Mouse (Mus musculus) granulocyte monocyte progenitor cell, adult 5-6 weeks (primary cell): ENCODE measurements at regions not wholly inside any gene's neighbourhood (a gene's known extent, or its start where the extent isn't known, plus 50 kb on each side); places are given as distances from the start of the nearest gene placed in this dataset.

ENCODE experiments used
- ATAC-seq: replicated peaks from 2 replicates; pipeline ENCODE4 v1.8.0; 2016; ENCODE audit warnings: mild to moderate bottlenecking, moderate TSS enrichment, inconsistent platforms; ENCODE audit not compliant: poor library complexity, severe bottlenecking

DNA sequence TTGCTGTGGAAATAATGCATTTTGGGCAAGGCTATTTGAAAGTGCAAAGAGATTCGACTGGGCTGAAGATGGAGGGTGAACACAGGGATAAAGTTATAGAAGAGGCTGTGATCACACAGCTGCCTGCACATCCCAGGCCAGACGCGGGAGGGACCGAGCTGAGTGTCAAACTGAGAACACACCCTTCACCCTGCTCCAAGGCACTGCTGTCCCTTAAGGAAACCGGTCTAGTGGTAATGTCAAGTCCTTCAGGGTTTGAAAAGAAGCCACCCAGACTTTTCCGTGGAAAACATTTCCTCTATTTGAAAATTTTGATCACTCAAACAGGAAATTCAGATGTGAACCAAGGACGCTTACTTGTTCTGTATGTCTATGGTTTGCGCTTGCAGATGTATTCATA lies 134.6 kb downstream of the Gm11011 start:
- no peak for ATAC-seq

DNA sequence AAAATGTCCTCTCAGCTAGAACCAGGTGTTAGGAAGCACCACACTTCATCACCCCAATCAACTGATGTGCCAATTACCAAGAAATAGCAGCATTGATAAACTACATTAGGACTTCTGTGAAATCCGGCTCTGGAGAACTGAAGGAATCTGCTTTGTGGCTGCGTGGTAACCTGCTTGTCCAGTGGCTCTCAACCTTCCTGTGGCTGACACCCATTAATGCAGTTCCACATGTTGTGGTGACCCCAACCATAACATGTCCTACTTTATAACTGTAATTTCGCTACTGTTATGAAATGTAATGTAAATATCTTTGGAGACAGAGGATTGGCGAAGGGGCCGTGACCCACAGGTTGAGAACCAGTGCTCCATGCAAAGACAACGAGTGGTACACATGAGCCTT lies 136.7 kb downstream of the Gm11011 start:
- ATAC-seq = no peak

DNA sequence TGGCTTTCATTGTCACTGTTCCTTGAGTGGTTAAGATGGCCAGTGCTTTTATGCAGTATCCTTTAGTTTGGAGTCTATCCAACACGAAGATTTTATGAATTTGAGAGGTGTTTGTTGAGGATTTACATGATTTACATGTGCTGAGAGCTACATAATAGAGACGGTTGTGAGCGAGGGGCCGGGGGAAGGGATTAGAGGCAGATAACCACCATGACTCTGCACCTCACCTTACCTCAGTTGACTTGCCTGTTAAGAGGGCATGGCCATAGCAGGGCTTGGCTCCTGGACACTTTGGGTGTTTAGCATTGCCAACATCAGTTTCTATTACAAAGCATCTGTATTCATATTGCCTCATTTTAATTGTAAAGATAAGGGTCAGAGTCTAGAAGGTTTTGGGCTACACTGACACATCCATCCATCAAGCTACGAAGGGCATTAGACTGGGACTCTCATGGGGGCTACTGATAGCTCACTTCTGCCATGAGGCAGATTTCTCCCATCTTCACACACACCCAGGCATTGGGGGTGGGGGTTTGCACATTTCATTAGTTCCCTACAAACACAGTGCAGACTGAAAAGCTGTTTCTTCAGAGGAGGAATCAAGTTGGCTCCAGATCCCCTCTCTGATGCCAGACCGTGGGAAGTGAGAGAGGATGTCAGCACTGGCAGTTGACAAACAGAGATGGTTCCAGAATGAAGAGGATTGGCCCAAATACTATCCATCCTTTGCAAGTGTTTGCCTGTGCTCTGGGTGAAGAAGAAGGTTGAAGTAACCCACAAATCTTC lies 139.9 kb downstream of the Gm11011 start:
- no peak for ATAC-seq

DNA sequence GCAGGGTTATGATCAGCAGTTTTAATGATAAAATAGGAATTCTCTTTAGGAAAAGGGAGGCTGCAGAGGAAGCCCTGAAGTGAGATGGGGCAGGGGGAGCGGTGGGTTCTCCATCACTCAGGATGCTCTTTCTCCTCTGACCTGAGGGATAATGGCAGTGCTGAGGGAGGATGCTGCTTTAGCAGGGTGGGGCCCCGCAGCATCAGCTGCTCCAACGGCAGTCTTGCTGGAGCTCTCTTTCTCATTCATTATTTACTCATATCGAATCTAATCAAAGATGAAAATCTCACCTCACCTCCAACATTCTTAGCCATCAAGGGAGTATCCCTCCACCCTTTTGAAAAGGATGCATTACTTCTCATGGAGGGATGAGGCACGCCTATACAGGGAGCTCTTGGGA lies 141.7 kb downstream of the Gm11011 start:
- no peak for ATAC-seq

DNA sequence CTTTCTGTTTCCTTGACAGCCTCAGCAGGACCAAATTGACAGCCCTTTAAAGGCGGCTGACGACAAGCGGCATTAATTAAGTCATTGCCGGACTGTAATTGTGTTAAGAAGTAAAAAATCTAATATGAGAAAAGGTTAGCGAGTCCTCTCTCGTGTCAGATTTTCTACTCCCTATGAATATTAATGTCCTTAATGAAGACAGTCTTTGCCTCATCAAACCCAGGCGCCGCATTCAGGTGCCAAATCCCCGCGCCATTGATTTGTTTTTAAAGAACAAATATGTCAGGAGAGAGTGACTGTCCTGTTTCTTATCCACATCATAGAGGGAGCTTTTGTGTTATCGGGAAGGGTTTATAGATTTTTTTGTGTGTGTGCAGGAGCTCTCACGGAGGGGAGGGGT lies 142.2 kb downstream of the Gm11011 start:
- no peak for ATAC-seq

DNA sequence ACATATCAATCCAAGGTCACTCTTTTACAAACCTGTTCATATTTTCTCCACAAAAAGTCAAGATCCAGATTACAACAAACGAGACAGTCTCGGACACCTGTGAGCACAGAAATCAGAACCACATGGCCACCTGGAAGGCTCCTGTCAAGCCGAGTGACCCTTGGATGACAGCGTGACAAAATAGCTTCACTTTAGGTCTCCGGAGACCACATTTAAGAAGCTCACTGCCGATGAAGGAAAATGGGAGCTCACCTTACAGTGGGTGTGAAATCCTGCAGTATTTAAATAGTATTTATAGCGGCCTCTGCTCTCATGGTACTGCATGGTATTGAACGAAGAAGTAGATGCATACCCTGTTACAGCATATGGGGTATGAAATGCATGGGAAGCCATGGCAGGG lies 144.3 kb downstream of the Gm11011 start:
- ATAC-seq = no peak

DNA sequence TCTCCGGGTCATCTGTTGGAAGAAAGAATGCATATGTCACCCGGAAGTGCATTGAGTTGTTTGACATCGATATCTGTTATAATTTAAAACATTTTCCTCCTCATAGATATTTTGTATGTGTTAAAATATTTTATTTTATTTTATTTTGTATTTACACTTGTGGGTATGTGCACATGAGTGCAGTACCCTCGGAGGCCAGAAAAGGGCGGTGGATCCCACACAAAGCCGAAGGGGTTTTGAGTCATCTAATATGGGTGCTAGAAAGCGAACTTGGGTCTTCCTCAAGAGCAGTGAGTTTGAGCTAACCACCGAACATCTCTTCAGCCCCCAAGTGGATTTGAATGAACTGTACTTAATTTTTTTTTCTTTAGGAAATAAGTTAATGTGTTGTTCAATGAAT lies 156.0 kb downstream of the Gm11011 start:
- ATAC-seq = no peak

DNA sequence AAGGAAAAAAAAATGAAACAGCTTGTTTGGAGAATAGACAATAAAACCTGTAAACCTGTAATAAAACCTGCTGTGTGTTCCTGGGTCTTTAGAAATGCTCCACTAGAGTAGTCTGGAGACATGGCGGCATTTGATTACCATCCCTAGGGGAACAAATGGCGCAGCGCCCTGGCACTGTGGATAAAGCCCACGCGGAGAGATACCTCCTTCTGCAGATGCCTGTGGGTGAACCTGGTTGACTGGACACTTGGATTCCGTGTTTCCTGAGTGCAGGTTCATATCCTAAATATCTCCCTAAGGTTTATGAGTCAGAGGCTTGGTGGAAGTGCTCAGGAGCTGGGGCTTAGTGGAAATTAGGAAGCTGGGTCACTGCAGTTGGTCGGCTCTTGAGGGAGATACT lies 158.1 kb downstream of the Gm11011 start:
- no peak for ATAC-seq

DNA sequence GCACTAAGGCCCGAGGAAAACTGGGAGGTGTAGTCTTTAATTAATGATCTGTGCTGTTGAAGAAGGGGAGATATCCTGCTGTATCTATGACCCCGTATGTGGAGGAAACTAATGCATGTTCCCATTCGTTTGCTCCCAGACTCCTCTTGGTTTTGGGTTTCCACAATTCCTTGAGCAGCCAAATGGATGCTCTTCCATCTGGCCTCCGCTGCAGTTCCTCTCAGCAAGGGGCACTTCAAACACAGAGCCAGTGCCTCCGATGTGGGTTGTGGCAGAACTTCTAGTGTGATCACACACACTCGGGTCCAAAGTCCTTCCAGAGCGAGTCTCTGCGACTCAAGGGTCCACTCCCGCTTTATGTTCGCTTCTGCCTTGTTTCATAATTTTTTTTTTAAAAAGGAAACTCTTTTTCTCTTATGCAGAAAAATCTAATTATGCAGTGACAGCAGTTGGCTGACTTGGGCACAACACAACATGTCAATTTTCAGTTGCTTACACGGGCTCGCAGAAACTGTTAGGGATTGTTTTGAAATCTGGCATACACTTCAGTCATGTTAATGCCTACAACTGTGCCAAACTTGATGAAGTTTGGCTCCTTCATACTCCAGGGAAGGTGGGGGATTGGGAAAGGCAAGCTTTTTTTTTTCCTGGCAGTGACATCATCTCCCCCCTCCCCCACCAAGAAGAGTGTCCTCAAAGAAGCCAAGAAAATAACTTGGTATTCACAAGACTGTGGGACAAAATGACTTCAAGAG lies 163.2 kb downstream of the Gm11011 start:
- ATAC-seq = no peak

DNA sequence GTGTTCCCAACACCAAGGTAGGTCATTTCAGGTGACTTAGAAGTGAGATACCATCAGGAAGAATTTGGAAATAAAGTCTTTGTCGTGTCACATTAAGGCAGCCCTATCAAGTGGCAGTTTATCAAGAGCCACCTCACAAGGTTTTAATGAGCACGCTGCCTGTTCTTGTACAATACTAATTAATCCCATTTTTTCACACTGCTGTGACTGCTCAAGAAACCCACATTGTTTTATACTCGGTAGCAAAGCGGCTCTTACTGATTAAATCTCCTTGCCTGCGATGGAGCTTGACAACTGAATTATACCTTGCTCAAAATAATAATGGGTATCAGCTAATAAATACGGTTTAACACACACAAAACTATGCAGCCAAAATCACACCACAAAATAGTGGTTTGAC lies 175.2 kb downstream of the Gm11011 start:
- no peak for ATAC-seq

DNA sequence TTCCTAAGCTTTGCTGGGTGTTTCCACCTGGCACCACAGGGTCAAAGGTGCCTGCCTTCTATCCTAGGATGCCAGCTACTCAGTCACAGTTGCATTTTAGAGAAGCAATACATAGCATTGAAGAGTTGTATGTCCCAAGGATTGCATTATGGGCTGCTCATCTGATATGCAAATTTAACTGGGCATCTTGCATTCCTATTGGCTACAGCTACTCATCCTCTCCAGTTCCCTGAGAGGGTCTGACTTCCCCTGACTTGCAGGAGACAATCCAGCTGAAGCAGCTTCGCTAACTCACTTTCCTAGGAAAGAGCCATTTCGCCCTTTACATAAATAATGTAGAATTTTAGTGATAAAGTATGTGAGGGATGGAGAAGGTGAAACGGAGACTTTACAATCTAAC lies 177.5 kb downstream of the Gm11011 start:
- ATAC-seq = no peak

DNA sequence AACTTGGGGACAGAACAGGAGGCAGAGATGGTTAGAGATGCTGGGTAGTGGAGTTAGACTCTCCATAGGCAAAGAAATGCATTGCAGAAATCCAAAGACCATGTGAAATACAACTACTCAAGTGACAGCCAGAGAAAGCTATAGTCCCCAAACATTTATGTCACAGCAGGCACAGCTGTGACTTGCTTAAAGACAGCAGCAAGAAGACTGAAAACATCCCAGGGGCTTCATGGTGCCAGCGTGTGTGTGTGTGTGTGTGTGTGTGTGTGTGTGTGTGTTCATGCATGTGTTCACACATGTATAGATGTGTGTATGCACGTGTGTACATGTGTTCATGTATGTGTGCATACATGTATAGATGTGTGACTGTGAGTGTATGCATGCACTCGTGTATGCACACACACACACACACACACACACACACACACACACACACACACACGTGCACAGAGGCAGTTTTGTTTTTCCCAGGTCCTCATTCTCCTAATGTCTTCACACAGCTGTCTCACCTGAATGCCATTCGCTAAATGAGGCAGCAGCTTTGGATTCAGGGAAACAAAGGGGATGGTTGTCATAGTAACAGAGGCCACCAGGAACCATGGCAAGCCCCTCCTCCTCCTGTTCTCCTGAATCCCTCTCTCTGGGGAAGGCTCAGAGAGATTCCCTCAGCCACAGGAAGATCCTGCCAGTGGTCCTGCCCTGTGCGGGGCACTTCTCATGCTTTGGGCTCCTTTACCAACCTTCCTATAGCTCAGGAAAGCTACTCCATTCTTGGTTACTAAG lies 182.4 kb downstream of the Gm11011 start:
- no peak for ATAC-seq

DNA sequence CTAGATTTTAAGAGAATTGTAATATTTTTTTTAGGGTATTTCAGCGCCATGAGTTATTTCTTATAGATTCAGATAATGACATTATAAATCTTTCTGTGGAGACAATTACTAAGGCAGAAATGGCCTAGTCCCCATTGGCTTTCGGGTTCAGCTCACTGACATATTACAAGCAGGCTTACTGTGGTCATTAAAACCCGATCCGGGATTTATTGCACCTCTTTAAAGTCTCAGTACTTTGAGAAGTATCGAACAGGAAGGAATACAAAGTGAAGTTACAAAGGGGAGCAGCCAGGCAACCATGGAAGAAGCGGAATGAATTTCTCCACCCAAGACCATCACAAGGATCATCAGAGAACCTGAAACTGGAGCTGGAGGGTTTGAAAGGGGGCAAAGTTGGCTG lies 189.8 kb downstream of the Gm11011 start:
- no peak for ATAC-seq

DNA sequence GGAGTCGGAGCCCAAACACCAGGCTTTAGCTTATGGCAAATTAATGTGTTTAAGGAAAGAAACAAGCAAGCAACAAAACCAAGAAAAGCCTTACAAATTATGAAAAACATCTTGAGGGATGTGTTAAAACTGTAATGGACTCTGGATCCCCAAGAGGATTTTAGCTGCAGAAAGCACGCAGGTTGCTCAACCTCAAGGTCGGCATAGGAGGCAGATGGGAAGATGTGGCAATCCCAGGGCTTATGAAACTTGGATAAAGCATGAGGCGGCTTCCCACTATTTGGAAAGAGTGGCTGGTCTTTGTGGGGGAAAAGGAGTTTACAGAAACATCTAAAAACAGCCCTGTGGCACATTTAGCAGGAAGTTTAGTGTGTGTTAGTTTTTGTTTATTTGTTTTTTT lies 190.5 kb downstream of the Gm11011 start:
- no peak for ATAC-seq

DNA sequence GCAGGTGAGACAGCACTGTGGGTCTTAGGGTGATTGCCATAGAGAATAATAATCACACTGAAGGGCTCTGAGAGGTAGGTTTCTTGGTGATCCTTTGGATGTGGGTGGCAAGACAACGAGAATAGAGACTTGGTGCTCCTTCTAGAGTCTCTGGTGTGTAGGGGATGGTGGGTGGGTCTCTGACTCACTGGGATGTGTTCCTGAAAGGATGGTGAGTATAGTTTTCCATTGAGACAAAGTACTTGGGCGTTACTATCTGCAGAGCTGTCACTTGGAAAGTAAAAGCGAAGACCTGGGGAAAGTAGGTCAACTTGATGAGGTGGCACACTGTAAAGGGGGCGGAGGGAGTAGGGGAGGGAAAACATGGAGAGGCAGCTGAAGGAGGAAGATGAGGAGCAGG lies 191.3 kb downstream of the Gm11011 start:
- ATAC-seq = no peak

DNA sequence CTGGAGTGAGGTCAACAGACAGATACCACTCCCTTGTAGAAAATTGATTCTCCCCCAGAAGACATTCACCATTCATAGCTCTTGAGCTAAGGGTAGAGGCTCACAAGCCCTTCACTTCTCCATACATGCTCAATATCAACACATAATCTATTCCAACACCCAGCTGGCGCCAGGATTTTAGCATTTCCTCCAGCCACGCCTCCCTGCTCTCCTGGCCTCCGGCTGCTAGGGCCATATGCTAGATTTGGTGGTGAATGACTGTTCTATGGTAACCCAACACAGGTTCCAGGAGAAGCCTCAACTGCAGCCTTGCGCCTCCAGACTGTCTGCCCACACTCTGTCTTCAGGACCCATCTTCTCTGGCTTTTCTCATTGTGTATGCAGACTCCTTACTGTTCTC lies 197.9 kb downstream of the Gm11011 start:
- ATAC-seq = no peak

DNA sequence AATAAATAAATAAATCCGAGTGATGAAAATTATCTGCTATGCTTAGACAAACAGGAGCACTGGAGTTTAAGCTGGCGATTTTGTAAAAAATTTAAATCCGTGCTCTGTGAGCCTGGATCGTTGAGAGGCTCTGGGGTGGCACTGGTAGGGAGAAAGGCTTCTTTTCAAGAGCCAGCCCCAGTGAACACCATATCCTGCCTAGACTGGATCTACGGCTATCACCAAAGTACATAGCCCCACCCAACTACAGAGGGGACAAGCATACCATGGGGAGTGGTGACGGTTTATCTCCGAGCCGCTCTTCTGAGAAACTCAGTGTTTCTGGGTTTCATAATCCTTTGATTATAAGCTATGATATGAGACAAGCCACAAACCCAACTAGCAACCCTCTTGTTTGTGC lies 199.0 kb downstream of the Gm11011 start:
- no peak for ATAC-seq

DNA sequence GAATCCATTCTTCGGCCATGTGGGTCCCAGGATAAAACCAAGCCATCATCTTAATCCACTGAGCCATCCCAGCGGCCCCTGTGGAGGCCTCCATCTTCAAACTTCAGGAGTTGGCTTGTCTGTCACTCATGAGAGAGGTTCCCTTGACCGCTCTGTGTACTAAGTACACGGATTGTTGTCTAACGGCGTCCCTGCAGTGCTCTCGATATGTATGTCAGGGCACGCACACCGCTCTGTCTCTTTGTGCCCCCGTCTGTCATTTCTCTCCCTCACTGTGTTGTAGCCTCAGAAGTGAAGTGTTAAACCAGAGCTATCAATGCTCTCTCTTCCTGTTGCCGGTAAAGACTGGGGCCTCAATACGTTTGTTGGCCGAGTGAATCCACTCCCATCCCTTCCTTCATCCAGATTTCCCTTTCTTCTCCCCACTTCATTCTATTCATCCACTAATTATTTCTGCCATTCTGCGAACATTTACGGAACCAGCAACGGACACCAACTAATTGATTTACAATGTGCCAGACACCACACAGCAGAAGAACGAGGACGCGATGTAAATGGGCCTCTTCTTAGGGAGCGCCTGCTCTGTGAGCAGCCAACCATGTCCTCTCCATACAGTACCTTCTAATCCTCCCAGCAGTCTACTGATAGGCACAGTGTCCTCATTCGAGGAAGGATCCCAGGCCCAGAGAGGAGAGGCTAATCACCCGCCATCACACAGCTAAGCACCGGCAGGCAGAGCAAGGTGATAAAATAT lies 199.6 kb downstream of the Gm11011 start:
- no peak for ATAC-seq

DNA sequence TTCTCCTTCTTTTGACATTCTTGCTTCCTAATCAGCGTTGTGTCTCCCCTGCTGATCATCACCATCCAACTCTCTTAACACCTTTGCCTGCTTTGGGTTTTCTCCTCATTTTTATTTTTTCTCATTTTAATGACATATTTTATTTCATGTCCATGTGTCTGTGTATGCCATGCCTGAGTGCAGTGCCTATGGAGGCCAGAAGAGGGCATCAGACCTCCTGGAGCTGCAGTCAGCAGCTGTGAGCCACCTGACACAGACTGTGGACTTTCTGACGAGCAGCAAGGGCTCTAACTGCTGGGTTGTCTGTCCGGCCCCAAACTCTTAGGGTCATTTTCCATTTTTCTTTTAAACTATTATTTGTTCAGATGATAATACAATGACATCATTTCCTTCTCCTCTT lies 203.8 kb downstream of the Gm11011 start:
- ATAC-seq = no peak

DNA sequence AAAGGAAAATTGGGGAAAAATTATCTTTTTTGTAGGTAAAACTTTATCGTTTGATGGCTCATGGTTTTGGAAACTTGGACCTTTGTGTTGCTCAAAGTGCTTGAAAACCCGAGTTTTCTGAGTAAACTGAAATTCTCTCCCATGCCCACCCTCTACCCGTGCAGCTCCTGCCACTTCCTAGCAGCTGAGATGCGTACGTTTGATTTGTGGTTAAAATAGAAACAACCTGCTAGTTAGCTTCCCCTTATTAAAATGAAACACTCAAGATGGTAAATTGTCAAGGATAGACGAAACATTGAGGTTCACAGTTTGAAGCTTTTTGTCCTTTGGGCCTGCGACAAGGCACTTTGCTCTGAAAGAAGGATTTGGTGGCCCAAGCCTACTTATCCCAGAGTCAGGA lies 214.5 kb downstream of the Gm11011 start:
- peak; percentile 64 for ATAC-seq

DNA sequence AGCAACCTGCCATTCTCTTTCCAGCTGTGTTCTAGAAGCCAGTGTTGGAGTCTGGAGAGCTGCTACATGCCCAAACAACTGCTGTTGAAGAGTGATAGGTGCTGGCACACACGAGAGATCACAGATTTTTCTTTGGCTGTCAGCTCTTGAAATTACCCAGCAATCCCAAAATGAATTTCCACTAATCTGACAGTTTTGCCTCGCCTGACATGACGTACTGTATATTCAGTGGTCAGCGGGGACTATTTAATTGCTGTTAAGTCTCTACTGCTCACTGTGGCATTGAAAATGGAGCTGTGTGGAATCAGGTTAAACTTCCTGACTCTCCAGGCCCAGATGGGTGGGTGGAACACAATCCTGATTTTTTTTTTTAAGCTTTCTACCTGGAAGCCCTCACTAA lies 222.5 kb downstream of the Gm11011 start:
- no peak for ATAC-seq
